Mouse (Mus musculus) intestine, embryonic 16.5 days (tissue): Measurements from ENCODE around the gene Dst. TPM values are rescaled to one million over a fixed set of nuclear protein-coding genes. Genes with fewer than 3 reads are reported as not detected.

ENCODE experiments used
- ATAC-seq: fragments of 200-750 bp; cut with Nextera tagmentation; 2 replicates; pipeline ENCODE4 v1.8.0; 2017; ENCODE audit warnings: moderate TSS enrichment, moderate library complexity
- H3K27ac ChIP-seq: fragments of 300-500 bp; sonication (generic); 2 replicates; pipeline ENCODE4 v1.5.1; 2014; ENCODE audit warnings: mild to moderate bottlenecking, low read length
- H3K27me3 ChIP-seq: fragments of 300-500 bp; sonication (generic); replicated peaks from 2 replicates; pipeline ENCODE4 v1.6.1; 2014; ENCODE audit warnings: low read length, control low read depth, mixed read lengths; ENCODE audit not compliant: control insufficient read depth, insufficient read depth
- H3K36me3 ChIP-seq: fragments of 300-500 bp; sonication (generic); 2 replicates; pipeline ENCODE4 v1.6.1; 2014; ENCODE audit warnings: low read length, control low read depth; ENCODE audit not compliant: control insufficient read depth, insufficient read depth
- H3K4me1 ChIP-seq: fragments of 300-500 bp; sonication (generic); 2 replicates; pipeline ENCODE4 v1.6.1; 2014; ENCODE audit warnings: low read length, control low read depth, mixed read lengths; ENCODE audit not compliant: control insufficient read depth, insufficient read depth
- H3K4me2 ChIP-seq: fragments of 300-500 bp; sonication (generic); 2 replicates; pipeline ENCODE4 v1.6.1; 2014; ENCODE audit warnings: low read depth, low read length, control low read depth
- H3K4me3 ChIP-seq: fragments of 300-500 bp; sonication (generic); 2 replicates; pipeline ENCODE4 v1.5.1; 2014; ENCODE audit warnings: mild to moderate bottlenecking, low read length
- H3K9ac ChIP-seq: fragments of 300-500 bp; sonication (generic); 2 replicates; pipeline ENCODE4 v1.6.1; 2014; ENCODE audit warnings: low read depth, low read length
- H3K9me3 ChIP-seq: fragments of 300-500 bp; sonication (generic); 2 replicates; pipeline ENCODE4 v1.6.1; 2016; ENCODE audit warnings: low read length, control low read depth; ENCODE audit not compliant: control insufficient read depth
- WGBS: fragments of 180-500 bp; shearing (Covaris S2); extraction: QIAGEN DNeasy Blood & Tissue Kit; methylation state at CpG from one replicate; pipeline ENCODE4 v1.1.7; 2014; 5-methylcytosine and 5-hydroxymethylcytosine counted together
- microRNA-seq: library from miRNA; unstranded; fragments of <30 nt; microRNA quantifications from one replicate; pipeline ENCODE4, GENCODE M21; 2016
- polyA plus RNA-seq: library from polyadenylated mRNA; unstranded; fragments of >200 nt; fragmentation: Nextera tagmentation; extraction: Ambion mirVana; gene quantifications from 2 replicates; pipeline ENCODE4 v1.2.1, GENCODE M21; 2015

Gene Dst
- polyA plus RNA-seq, 1 experiment from 2014 or later = 15.1 TPM

GRCm38 (mm10) chr1:34315381-34315780, 407.4 kb downstream of the Dst start:
- H3K27me3 ChIP-seq = no peaks in the 10 kb centered on the region
- H3K36me3 ChIP-seq = no peaks in the 10 kb centered on the region
- no peak overlapping the region for H3K27ac ChIP-seq
- H3K4me2 ChIP-seq = no peak overlapping the region
- H3K9me3 ChIP-seq = no peaks in the 10 kb centered on the region
- WGBS = 51% methylated on average over 5 of the region's 5 CpGs
- 0 out of 2 replicates have a peak, but pooled peaks cover 3% of the 10 kb centered on the region for H3K4me1 ChIP-seq
- peak; percentile 92 for ATAC-seq
- no peak overlapping the region for H3K9ac ChIP-seq
- H3K4me3 ChIP-seq = no peak overlapping the region

GRCm38 (mm10) chr1:34324255-34324654, 416.2 kb downstream of the Dst start:
- no peak for ATAC-seq
- Histone ChIP-seq H3K4me2 (no peak overlapping the region), H3K27ac (no peak overlapping the region), H3K36me3 (no peaks in the 10 kb centered on the region), H3K9ac (no peak overlapping the region), H3K27me3 (no peaks in the 10 kb centered on the region), H3K9me3 (no peaks in the 10 kb centered on the region), H3K4me1 (no peaks in the 10 kb centered on the region), H3K4me3 (no peak overlapping the region)
- WGBS = 78% methylated on average over 7 of the region's 7 CpGs

GRCm38 (mm10) chr1:34328606-34329005, 420.6 kb downstream of the Dst start:
- no peaks in the 10 kb centered on the region for H3K9me3 ChIP-seq
- no peak overlapping the region for H3K4me2 ChIP-seq
- no peak overlapping the region for H3K4me3 ChIP-seq
- ATAC-seq = no peak
- no peaks in the 10 kb centered on the region for H3K4me1 ChIP-seq
- H3K27me3 ChIP-seq = no peaks in the 10 kb centered on the region
- H3K36me3 ChIP-seq = no peaks in the 10 kb centered on the region
- no peak overlapping the region for H3K27ac ChIP-seq
- no peak overlapping the region for H3K9ac ChIP-seq
- 65% methylated on average over 6 of the region's 6 CpGs for WGBS

- no peak overlapping the region for H3K4me3 ChIP-seq
- H3K4me1 ChIP-seq = no peaks in the 10 kb centered on the region
- H3K9ac ChIP-seq = no peak overlapping the region
- no peak for ATAC-seq
- H3K27ac ChIP-seq = no peak overlapping the region
- no peaks in the 10 kb centered on the region for H3K36me3 ChIP-seq
- H3K9me3 ChIP-seq = no peaks in the 10 kb centered on the region
- no peak overlapping the region for H3K4me2 ChIP-seq
- no peaks in the 10 kb centered on the region for H3K27me3 ChIP-seq
- 68% methylated on average over 3 of the region's 3 CpGs for WGBS
Measured at GRCm38 (mm10) chr1:34331767-34332166, 423.7 kb downstream of the Dst start.

Small RNAs within 50 kb of the gene (microRNA-seq; reads per million reads assigned to microRNA genes)
- gene Mir6896 = not detected

Other genes starting within 250 kb of the Dst start
- 22.6 and 26.3 TPM in 2 replicates for gene Prim2, start 238.4 kb upstream of the Dst start, polyA plus RNA-seq
- gene Rab23, start 188.3 kb upstream of the Dst start, polyA plus RNA-seq = 16.3 and 16.9 TPM in 2 replicates
- 44.6 and 56.6 TPM in 2 replicates for gene Bag2, start 150.4 kb upstream of the Dst start, polyA plus RNA-seq
- 12.2 TPM in 2 replicates for gene Zfp451, start 93.6 kb upstream of the Dst start, polyA plus RNA-seq
- 0.32 and 0.60 TPM in 2 replicates for gene Bend6, start 409 bp upstream of the Dst start, polyA plus RNA-seq